Mouse (Mus musculus): Measurements from ENCODE around the gene Dhx35.

- TF ChIP-seq GATA1 (IDR thresholded peaks at IDR 0.05; ENCODE audit: borderline replicate concordance, low read length) = no peak
- TF ChIP-seq FLI1 (IDR thresholded peaks at IDR 0.05; ENCODE audit: low read length) = no peak
Measured at GRCm38 (mm10) chr2:158888531-158888930, 93.9 kb downstream of the Dhx35 start.
